Mouse (Mus musculus): ENCODE results near the gene Bcl11b.

Bcl11b gene

GRCm38 (mm10) chr12:107998746-107999145 is 4.7 kb downstream of the Bcl11b start:
- DNase-seq (ENCODE audit: low read depth) = peak; percentile 86

DNA sequence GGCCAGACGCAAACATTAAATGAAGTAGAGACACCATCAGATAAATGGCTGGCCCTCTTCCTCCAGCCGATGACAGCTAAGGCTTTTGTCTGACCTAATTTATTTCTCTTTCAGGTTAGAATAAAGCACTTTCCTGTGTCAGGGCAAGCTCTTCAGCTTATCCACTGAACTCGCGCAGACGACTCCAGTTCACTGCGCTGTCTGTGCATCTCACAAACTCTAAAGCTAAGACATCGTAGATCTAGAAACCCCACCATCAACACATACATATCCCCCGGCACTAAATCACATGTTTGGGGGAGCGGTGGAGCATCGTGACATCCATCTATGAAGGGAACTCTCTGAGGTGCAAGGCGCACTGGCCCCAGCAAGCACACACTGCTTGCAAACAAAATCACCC is 5.5 kb downstream of the Bcl11b start:
- DNase-seq (ENCODE audit: low read depth) = no peak

- DNase-seq (ENCODE audit: low read depth) = no peak
Measured at GRCm38 (mm10) chr12:107997241-107997640, 6.2 kb downstream of the Bcl11b start.

DNA sequence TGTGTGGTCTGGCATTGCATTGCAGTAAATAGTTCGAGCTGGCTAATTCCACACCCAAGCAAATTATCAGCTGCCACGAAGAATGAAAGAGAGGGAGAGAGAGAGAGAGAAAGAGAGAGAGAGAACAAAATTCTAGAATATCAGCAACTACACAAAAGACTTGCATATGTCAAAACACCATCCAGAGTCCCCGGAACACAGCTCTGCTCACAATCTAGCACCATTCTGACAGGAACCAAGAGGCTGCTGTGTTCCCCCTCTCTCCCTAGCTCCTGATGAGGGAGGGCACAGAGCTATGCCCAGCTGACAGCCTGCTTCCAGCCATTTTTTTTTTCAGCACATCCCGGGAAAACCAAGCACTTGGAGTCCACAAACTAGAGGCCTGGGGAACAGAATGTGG is 6.6 kb downstream of the Bcl11b start:
- DNase-seq (ENCODE audit: low read depth) = no peak

DNA sequence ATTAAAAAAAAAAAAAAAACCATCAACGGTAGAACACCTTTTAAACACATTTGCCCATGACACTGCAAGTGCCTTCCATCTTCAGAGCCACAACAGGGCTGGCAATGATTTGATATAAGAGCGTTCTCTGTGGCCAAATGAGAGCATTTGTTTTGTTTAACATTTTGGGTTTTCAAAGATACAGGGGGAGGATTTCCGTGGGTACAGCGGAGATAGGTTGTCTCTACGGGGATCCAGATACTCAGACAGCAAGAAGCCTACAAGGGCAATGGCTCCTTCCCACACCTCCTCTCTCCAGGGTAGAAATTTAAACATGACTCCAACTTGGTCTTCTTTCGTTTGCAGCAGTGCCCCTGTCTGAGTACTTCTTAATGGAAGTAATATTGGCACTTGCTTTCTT is 7.2 kb downstream of the Bcl11b start:
- no peak for DNase-seq (ENCODE audit: low read depth)

- no peak for DNase-seq (ENCODE audit: low read depth)
Measured at GRCm38 (mm10) chr12:107994421-107994820, 9.0 kb downstream of the Bcl11b start.

DNA sequence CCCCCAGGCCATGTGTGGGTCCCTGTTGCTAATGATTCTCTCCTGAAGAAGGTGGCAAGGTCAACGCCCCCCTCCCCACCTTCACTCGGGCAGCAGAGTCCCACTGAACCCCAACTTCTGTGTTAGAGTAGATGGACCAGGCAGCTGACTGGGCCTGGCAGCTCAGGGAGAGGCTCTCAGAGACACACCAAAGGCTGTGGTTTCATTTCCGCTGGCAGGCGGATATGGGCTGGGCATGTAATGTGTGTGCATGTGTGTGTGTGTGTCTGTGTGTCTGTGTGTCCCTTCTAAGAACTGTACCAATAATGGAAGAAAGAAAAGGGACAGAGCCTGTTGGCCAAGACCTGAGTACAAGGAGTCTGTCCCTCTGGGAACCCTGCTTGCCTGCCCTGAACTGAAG is 10.4 kb downstream of the Bcl11b start:
- no peak for DNase-seq (ENCODE audit: low read depth)

- DNase-seq (ENCODE audit: low read depth) = no peak
Measured at GRCm38 (mm10) chr12:107991191-107991590, 12.2 kb downstream of the Bcl11b start.

GRCm38 (mm10) chr12:107983211-107983610 is 20.2 kb downstream of the Bcl11b start:
- DNase-seq (ENCODE audit: low read depth) = no peak

GRCm38 (mm10) chr12:107982306-107982705 is 21.1 kb downstream of the Bcl11b start:
- no peak for DNase-seq (ENCODE audit: low read depth)

DNA sequence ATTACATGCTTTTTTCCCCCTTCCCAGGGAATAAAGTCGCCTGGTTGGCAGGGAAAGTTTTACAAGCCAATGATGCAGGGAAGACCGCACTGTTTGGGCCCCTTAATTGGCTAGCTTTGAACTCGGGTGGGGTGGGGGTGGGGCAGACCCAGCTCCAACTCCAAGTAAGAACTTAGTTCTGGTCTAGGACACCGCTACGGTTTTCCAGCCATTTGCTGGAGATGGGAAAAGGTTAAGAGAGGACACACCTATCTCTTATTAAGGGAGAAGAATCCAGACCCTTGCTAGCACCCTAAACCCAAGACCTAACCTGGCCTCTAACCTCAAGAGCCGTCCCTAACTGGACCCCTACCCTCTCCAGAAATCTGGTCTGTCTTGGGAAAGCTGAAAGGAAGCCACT is 22.2 kb downstream of the Bcl11b start:
- no peak for DNase-seq (ENCODE audit: low read depth)

GRCm38 (mm10) chr12:107980261-107980961 is 23.0 kb downstream of the Bcl11b start:
- DNase-seq (ENCODE audit: low read depth) = no peak

DNA sequence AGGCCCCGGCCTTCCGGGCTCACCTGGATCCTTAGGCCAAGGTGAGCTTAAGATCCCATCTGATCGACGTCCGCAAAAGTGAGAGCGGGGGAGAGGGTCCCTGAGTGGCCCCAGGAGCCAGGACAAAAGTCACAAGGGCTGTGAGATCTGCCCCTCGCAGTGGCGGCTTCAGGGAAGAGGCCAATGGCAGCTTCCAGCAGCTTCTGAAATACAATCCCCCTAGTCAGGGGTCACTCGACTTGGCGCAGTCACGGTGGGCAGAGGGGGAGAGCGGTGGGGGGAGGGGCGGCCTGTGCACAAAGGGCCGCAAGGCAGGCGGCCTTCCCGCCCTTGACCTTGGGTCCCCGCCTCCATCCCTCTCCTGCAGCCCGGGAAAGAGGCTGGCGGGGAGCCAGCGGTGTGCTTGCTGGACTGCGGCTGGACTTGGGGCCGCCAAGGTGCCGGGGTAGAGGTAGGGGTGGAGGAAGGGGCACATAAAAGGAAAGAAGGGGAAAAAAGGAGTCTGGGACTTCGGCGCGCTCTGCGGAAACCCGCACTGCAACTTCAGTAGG is 23.6 kb downstream of the Bcl11b start:
- DNase-seq (ENCODE audit: low read depth) = no peak

- no peak for DNase-seq (ENCODE audit: low read depth)
Measured at GRCm38 (mm10) chr12:107978736-107979255, 24.6 kb downstream of the Bcl11b start.

GRCm38 (mm10) chr12:107978063-107978462 is 25.3 kb downstream of the Bcl11b start:
- DNase-seq (ENCODE audit: low read depth) = no peak

DNA sequence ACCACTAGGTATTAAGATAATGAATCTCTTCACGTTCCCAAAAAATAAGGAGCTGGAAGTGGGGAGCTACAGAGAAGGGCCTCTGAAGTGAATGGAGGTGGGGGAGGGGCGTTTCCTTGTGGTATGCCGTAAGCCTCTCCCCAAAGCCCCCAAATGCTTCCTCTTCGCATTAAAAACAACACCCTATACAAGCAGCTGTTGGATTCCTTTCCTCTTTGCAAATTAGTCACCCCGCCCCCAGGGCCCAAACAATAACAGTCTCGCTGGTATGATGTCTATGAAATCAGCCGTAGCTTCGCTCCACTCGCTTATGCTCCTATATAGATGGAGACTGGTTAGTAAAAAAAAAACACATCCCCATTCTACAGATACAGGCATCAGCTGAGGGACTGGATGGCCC is 25.9 kb downstream of the Bcl11b start:
- DNase-seq (ENCODE audit: low read depth) = no peak

DNA sequence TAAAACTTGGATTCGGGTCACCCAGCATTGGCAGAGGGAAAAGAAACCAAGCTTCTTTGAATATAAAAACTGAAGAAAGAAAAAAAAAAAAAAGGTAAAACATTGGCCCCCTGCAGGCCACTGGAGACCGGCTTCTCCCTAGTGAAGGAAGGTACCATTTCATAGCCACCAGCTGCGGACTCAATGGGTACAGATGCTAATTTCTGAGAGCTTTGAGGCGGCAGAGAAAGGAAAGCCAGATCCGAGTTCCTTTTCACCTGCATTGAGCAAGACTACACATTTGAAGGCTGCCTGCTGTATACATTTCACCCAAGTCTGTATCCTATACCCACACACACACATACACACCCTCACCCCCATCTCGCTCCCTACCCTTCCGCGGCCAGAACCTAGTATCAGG is 26.3 kb downstream of the Bcl11b start:
- DNase-seq (ENCODE audit: low read depth) = no peak

DNA sequence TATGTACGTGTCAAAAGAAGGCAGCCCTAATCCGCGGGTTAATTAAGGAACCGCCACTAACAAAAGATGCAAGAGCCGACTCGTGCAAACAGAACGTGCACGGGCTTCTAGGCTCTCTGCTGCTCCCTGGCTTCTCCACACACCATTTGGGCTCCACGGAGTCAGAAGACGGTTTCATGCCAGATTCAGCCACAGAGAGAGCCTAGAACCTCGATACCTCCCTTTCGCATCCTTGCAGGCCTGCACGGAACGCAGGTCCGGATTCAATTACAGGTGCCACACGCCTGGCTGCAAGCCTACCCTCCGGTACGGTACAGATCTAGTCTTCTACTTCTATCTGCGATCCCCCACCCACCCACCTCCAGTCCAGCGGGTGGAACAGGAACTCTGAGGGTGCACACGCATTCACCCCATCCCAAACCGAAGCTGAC is 26.8 kb downstream of the Bcl11b start:
- no peak for DNase-seq (ENCODE audit: low read depth)

GRCm38 (mm10) chr12:107975897-107976570 is 27.4 kb downstream of the Bcl11b start:
- no peak for DNase-seq (ENCODE audit: low read depth)

DNA sequence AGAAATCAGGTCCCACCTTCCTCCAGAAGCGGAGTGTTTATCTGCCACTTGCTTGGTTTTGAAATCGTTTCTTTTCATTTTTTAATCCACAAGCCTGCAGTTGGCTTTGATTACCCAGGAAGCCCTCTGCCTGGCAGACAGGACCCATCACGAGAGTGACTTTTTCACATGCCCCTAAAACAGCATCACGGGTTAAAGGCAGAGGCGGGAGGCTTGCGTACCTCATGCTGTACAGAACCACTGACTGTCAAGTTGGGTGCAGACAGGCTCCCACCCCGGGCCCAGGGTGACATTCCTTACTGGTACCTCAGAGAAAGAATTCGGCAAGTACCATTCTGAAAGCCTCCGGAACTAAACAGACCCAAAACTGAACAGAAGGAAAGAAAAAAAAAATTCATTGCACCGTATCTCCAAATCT is 27.9 kb downstream of the Bcl11b start:
- DNase-seq (ENCODE audit: low read depth) = no peak

DNA sequence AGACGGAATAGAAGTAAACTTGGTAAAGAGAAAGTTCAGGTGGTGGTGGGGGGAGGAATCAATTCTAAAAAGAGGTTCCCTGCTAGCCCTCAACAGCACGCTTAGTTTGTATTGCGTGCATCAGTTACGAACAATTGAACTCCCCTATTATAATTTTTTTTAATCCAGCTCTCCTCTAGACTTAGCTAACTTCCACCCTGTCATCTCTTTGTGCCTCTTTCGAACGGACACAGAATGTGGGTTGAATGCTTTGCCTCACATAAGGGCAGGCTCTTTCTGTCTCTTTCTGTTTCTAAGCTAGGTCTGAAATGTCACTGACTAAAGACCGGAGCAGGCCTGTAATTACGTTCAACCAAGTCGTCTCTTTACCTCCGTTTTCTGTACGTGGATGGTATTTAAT is 28.9 kb downstream of the Bcl11b start:
- no peak for DNase-seq (ENCODE audit: low read depth)

- no peak for DNase-seq (ENCODE audit: low read depth)
Measured at GRCm38 (mm10) chr12:107973556-107974140, 29.8 kb downstream of the Bcl11b start.
